Mouse (Mus musculus) embryonic fibroblast, embryonic 13.5 days (primary cell): ENCODE data around the gene Ildr2.

Experiments
- CTCF ChIP-seq: IDR thresholded peaks from 2 replicates; pipeline ENCODE4 v1.5.1; 2011; ENCODE audit warnings: mild to moderate bottlenecking, control low read depth, low read length, moderate library complexity, borderline replicate concordance; ENCODE audit not compliant: insufficient read depth
- POLR2A ChIP-seq: IDR thresholded peaks from 2 replicates; pipeline ENCODE4 v1.6.1; 2011; ENCODE audit warnings: low read depth, mild to moderate bottlenecking, control low read depth, low read length, moderate library complexity

GRCm38 (mm10) chr1:166286231-166286630 lies 32.3 kb downstream of the Ildr2 start:
- no peak for TF ChIP-seq CTCF
- no peak for TF ChIP-seq POLR2A
